Mouse (Mus musculus) kidney, adult 18-20 months (tissue): ENCODE results near the gene Lrrfip2.

ENCODE experiments used
- DNase-seq: peaks from one replicate; pipeline ENCODE4 v3.0.0; 2021

Gene Lrrfip2

GRCm38 (mm10) chr9:111166612-111167011, 49.2 kb downstream of the Lrrfip2 start:
- DNase-seq, result no peak

DNA sequence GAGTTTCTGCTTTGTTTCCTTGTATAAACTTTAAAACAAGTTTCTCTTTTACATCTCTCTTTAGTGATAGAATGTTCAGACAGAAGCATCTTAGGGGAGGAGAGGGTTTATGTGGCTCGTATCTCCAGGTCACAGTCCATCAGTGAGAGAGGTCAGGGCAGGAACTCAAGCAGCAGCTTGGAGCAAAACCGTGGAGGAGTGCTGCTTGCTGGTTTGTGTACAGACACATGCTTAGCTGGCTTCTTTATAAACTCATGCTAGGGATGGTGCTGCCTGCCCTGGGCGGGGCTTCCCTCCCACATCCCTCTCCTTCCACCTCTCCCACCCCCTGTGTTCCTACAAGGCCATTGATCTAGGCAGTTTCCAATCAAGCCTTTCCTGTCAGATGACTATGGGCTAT, 53.0 kb downstream of the Lrrfip2 start:
- DNase-seq, result no peak

- DNase-seq, result no peak
These were observed 56.7 kb downstream of the Lrrfip2 start for GRCm38 (mm10) chr9:111174071-111174470.

GRCm38 (mm10) chr9:111178971-111179370, 61.6 kb downstream of the Lrrfip2 start:
- DNase-seq, result no peak

- no peak for DNase-seq
These were observed 64.8 kb downstream of the Lrrfip2 start for GRCm38 (mm10) chr9:111182176-111182575.

DNA sequence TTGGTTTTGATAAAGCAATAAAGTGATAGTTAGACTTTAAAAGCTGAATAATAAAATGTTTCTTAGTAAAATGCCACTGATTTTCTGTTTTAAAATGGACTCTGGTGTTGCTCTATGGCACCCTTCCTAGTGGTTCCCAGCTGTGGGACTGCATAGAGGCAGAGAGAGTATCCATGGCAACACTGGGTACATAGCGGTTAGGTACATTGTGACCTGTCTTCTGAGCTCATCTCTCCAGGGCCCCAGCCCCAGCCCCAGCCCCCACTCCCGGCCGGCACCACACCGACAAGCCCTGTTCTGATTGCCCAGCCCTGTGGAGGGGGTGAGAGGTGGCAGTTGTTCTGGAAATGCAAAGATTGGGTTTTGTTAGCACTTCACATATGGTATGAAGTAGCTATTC, 67.5 kb downstream of the Lrrfip2 start:
- DNase-seq, result no peak

- no peak for DNase-seq
These were observed 69.5 kb downstream of the Lrrfip2 start for GRCm38 (mm10) chr9:111186861-111187260.

DNA sequence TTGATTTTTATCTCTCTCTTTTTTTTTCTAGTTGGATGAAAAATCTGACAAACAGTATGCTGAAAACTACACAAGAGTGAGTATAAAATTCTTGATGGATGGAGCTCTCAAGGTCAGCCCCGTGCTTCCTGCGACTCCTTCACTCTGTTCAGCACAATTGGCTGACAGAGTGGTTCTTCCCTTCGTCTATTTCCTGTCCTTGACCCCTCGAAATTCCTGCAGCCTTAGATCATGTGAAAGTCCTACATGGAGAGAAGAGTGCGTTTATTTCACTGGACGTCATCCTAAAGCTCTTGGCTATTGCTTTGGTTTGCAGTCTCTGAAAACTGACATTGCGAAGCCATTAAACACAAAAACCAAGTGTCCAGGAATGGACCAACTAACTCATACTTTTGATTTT, 71.3 kb downstream of the Lrrfip2 start:
- no peak for DNase-seq

DNA sequence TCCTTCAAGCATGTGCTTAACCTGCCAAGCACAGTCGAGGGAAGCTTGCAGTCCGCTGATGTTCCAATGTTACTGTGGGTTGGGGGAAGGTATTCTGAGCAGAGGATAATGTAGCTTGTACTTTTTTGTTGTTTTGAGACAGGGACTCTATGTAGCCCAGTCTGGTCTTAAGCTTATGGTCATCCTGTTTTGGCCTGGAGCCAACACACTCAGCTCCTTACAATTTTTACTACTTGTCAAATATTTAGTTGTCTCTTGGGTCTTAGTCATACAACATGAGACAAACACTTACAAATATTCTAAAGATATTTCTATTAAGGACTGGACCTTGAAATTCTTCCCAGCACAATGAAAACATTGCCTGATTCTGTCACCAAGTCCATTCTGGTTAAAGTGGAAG, 75.8 kb downstream of the Lrrfip2 start:
- no peak for DNase-seq

- no peak for DNase-seq
These were observed 79.7 kb downstream of the Lrrfip2 start for GRCm38 (mm10) chr9:111197116-111197515.

- DNase-seq, result no peak
These were observed 80.3 kb downstream of the Lrrfip2 start for GRCm38 (mm10) chr9:111197712-111198111.

- DNase-seq, result no peak
These were observed 80.9 kb downstream of the Lrrfip2 start for GRCm38 (mm10) chr9:111198332-111198731.

- no peak for DNase-seq
These were observed 82.8 kb downstream of the Lrrfip2 start for GRCm38 (mm10) chr9:111200208-111200607.

DNA sequence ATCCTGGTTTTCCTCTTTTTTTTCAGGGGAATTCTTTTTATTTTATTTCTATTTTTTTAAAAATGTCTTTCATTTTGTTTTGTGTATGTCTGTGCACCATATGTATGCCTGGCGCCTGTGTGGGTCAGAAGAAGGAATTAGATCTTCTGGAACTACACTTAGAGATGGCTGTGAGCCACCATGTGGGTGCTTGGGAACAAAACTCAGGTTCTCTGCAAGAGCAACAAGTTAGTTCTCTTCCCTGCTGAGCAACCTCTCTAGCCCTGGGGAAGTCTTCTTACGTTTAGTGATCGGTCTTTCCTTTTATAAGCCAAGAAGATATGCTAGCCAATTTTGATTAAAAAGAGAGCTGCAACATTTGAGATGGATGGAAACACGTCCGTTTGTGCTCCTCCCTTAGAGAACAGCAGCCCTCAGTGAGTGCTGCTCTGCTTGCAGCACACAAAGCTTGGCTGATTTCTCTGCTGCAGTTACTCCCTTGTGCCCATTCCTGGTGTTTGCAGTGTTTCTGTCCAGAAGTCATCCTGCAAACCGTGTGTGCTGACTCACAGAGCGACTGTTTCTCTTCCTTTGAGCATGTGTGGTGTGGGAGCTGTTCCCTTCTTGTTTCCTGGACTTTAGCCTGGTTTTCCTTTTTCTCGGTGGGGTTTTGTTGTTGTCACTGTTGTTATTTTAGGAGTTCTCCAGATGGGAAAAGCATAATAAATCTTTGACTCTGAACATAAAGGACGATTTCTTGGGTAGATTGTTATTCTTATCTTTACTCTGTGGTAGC, 87.4 kb downstream of the Lrrfip2 start:
- no peak for DNase-seq

GRCm38 (mm10) chr9:111207683-111208082, 90.3 kb downstream of the Lrrfip2 start:
- DNase-seq, result no peak

DNA sequence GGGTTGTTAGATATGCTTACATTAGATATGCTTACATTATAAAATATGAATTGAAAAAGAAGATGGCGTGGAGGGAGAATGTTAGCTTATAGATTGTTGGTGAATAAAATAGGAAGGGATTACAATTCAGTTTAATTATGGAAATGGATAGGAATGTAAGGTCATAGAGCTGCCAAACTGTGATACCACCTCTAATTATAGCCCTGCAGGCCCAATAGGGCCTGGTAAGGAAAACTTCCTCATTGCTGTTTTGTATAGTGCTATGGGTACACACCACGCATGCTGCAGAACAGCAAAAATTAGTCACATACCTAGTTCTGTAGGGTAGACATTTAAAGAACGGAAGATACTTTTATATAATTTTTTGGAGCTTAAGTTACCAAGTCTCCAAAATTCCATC, 90.8 kb downstream of the Lrrfip2 start:
- DNase-seq, result no peak

DNA sequence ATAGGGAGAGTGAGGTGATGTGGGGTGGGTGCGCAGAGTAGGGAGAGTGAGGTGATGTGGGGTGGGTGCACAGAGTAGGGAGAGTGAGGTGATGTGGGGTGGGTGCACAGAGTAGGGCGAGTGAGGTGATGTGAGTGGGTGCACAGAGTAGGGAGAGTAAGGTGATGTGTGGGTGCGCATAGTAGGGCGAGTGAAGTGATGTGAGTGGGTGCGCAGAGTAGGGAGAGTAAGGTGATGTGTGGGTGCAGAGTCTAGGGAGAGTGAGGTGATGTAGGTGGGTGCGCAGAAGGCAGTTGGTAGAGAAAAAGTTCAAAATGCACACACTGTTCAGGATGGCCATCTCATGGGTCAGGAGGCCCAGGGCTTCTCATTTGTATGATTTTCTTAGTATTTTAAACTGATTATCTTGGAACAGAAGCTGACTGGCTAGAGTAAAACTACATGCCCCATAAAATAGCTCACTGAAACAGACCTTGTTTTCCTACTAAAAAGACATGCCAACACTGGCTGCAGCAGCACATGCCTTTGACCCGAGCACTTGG, 91.8 kb downstream of the Lrrfip2 start:
- DNase-seq, result no peak

DNA sequence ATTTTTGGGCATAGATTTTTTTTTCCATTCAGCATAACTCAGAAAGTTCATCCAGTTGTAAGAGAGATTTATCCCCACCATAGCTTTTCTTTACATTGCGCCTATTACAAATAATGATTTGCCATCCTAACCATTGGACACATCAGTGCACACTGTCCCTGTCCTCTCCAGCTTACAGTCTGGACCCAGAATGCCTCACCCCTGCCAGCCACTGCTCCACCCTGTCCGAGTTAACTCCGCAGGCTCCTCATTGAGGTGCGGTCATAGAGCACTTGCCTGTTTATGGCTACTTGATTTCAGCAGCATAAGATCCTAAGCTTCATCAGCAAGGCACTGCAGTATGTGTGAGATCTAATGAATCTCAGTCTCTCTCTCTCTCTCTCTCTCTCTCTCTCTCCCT, 93.0 kb downstream of the Lrrfip2 start:
- no peak for DNase-seq

- no peak for DNase-seq
These were observed 94.0 kb downstream of the Lrrfip2 start for GRCm38 (mm10) chr9:111211122-111212041.

- no peak for DNase-seq
These were observed 96.1 kb downstream of the Lrrfip2 start for GRCm38 (mm10) chr9:111213501-111213900.

GRCm38 (mm10) chr9:111216424-111216823, 99.0 kb downstream of the Lrrfip2 start:
- no peak for DNase-seq

- DNase-seq, result no peak
These were observed 103.2 kb downstream of the Lrrfip2 start for GRCm38 (mm10) chr9:111220551-111221080.

GRCm38 (mm10) chr9:111221580-111221979, 104.2 kb downstream of the Lrrfip2 start:
- DNase-seq, result no peak
